Mouse (Mus musculus) bone marrow, adult 2 months (tissue): ENCODE measurements around the gene Memo1.
"Not testable (repeated sequence)": the region's sequence is repeated elsewhere in the genome, so short reads cannot be mapped to it uniquely, and the experiment has no call there.

ENCODE experiments used
- CTCF ChIP-seq: fragments of 200-500 bp; IDR thresholded peaks from 2 replicates; pipeline ENCODE4 v1.5.1; 2011; ENCODE audit warnings: low read length, control low read depth; ENCODE audit not compliant: control insufficient read depth, insufficient read depth
- POLR2A ChIP-seq: fragments of 200-500 bp; IDR thresholded peaks from 2 replicates; pipeline ENCODE4 v1.6.1; 2011; ENCODE audit warnings: low read depth, mild to moderate bottlenecking, control low read depth, low read length, borderline replicate concordance; ENCODE audit not compliant: control insufficient read depth

DNA sequence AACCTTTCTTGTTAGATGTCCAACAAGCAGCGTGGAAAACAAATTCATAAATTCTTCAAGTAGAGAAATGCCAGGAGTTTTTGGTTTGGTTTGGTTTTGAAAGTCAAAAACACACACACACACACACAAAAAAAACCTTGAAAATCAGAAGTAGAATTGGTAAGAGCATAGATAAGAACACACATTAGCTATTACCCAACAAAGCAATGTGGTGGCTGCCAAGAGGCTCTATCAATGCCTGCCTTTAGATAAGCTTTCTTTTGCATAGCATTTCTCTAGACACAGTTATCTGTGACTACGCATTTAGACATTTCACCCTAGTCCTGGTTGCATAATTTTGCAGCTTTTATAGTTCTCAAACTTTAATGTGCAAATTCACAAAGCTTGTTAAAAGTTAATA is 115.7 kb downstream of the Memo1 start:
- TF ChIP-seq CTCF, POLR2A: not testable (repeated sequence)
